Mouse (Mus musculus): ENCODE measurements at regions not wholly inside any gene's neighbourhood (a gene's known extent, or its start where the extent isn't known, plus 50 kb on each side); places are given as distances from the start of the nearest gene placed in this dataset.

DNA sequence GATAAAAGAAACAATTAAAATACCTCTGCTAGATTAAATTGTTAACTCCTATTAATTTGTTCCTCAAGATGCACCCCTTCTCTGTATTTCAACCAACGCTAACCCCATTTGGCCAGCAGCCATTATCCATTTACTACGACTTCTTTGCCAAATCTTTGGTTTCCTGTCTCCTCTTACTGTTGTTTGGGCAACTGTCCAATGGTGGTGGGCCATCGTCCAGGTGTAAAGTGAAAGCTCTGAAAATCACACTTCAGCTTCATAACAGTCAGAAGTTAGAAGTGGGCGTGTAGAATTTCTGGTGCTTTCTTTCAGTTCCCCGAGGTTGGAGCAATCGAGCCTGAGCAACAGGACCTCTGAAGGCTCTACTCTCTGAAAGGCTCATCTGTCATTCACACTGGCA lies 66.8 kb upstream of the Zbtb20 start:
- peak; percentile 6 for DNase-seq (ENCODE audit: low read depth)

DNA sequence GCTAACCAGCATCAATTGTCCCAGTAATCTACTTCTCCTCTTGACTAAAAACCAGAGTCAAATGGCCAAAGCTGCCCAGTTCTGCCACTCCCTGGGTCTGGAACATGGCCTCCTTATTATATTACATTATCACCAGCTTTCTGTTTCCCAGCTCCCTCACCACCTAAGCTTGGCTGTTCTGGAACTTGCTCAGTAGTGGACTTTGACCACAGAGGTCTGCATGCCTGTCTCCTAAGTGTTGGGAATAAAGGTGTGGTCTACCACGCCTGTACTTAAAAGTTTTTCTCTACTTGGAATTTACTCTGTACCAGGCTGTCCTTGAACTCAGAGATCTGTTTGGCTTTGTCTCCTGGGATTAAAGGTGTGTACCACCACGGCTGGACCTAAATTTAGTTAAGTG lies 68.1 kb upstream of the Zbtb20 start:
- no peak for DNase-seq (ENCODE audit: low read depth)

DNA sequence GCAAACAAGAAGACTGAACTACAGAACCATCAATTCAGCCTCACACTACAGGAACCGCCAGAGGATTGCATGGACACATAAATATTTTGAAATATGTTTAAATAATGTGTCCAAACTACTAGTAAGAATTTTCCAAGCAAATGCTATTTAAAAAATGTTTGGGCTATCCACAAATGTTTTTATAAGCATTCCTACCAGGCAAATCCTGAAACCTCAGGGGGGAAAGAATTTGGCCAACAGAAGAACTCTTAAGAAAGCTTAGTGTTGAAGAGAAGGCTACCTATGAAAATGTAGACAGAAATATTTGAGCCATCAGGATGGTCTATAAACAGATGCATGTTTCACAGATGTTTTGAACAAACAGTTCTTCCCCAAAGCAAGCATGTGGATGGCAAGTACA lies 72.1 kb upstream of the Zbtb20 start:
- peak; percentile 30 for DNase-seq (ENCODE audit: low read depth)

DNA sequence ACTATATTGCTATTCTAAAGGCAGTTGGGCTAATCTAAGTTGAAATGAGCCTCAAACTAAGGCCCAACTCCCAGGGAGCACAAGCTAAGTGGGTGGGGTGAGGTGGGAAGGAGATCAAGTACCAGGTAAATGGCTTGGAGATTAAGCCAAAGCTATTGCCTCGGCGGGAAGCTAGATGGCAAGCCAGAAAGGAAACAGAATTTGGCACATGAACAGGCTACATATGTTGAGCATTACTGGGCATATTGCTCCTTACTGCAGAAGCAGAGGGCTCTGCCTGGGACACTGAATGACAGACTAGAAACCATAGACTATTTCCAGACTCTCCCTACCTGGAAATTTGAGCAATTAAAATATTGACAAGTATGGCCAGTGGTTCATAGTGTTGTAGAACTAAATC lies 83.1 kb upstream of the Zbtb20 start:
- no peak for DNase-seq (ENCODE audit: low read depth)

DNA sequence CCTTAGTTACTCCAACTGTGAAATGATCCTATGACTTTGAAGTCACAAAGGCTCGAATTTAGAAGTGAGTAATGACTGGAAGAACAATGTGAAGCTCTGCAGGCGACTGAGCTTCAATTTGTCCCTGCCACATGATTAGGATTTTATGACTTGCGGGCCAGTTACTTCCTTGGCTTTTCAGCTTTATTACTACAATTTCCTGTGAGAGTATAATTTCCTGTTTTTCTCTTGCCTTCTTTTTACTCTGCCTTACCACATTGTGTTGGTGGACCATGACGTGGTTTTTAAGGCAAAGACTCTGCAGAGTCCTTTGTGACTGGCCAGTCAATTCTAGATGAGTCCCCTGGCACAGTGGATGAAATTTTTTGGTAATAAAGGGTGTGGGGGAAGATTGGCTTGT lies 91.0 kb upstream of the Zbtb20 start:
- no peak for DNase-seq (ENCODE audit: low read depth)

DNA sequence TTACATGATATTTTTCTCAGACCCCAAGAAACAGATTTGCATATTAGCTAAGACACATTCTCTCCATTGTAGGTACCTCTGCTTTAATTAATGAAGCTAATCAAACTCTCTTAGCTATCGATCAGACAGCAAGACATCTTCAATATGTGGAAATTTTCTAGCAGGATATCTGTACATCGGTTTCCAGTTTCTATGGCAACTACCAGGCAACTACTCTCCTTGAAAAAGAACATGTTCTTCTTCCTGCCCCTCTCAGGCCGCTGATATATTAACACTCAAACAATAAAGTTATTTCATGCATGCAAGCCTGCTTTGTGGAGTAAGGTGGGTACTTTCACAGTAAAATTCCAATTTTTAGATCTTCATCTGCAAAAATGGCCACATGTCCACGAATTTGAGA lies 91.7 kb upstream of the Zbtb20 start:
- DNase-seq (ENCODE audit: low read depth) = no peak

DNA sequence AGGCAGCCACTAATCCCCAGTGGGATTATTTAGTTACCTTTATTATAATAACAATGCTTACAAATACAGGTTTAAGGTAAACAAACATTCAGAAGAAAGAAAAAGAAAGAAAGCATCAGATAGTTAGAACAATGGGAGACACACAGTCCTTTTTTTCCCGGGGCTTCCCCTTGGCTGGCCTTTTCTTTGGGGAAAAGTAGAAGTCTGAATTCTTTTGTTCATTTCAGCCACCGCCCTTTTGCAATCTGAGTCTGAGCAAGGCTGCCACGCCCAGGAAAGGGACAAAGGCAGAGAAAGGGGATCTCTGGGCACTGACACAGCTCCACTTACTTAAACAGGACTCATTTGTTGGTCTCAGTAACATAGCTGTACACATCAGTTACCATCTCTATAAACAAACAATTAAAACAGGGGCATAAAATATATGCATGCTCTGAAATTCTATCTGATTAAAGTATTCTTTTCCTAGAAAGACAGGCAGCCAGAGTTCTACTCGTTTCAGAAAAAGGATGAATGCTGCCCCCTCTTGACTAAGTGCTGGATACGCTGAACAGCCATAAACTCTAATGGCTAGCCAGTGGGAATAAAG lies 93.5 kb upstream of the Zbtb20 start:
- DNase-seq (ENCODE audit: low read depth) = no peak

DNA sequence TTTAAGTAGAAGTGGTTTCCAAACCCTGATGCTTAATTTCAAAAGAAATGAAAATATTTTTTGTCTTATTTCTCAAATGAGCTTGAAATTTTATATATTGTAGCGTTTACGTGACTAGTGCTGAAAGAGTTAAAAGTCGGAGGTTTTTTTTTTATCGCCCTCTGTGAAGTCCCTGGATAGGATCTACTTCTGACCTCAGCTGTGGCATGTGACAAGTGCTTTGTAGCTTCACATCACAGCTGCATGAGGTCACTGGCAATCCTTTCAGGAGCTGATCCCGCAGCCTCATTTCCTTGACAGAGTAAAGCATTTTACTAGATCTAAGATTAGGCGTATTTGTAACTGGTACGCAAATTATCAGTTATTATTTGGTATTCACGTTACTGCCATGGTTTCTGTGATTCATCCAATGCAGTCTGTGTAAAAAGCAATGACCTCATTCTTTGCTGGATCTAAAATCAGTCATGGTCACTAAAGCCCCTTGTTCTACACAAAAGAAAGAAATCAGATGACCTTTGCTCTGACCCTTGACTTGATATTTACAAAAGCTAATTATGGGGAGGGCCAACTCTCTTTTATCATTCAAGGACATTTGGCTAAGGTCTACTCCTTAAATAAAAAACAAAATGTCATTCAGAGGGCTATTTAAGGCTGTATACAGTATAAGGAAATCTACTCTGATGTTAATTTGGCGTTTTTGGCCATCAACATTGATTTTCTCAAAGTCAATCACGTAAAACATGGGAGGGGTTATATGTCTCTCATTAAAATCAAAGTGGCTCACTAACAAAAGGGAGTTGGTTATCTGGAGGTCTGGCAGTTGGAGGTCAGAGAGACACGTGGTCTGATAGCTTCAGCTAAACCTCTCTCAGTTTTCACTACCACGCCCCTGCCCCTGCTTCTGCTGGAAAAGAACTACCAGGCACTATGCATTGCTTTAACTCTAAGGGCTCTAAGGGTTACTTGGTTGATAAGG lies 94.3 kb upstream of the Zbtb20 start:
- no peak for DNase-seq (ENCODE audit: low read depth)

DNA sequence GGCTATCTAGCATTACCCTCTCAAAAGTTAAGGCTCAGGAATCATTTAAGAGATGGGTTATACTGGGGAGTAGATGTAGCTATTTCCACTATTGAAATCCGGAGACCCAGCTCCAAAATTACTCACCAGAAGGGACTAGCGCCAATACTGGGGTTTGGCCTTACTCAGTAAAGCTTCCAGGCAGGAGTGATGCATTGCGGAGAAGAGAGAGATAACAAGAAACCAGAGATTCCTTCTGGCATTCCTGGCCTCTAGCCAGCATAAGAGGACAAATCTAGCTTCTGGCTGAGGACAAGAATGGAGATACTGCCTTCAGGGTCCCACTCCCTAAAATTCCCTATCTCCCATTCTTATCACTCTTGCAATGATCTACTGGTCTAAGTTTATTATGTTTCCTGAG lies 95.7 kb upstream of the Zbtb20 start:
- DNase-seq (ENCODE audit: low read depth) = no peak

DNA sequence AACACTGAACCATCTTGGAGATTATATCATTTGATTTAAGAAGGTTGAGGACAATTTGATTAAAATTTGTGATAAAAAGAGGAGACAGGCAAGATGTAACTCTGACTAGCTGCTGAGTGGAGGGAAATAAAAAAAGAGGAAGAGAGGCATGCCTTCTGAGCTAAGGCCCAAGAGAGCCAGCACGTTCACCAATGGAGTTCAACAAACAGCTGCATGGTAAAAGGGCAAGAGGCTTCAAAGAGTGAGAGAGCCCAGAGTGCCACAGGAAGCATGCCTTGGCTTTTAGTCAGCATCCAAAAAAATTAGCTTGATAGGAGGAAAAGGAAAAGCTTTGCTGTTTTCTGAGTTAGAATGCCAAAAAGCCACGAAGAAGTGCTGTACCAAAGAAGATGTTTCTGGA lies 103.0 kb upstream of the Zbtb20 start:
- DNase-seq (ENCODE audit: low read depth) = no peak

DNA sequence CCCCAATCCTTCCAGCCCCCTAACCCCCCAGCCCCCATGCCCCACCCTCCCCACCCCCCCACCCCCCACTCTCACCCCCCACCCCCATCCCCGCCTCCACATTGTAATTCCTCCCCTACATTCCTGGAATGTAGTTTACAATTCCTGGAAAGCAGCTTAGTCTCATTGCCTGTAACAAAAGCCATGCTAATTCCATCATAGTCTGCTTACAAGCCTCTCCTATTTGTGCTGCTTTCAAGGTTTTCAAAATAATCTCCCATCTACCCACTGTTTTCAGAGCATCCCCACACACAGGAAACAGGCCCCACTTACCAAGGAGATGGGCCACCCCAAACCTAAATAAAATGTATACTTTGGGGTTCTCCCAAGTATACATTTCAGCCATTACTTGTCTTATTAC lies 105.5 kb upstream of the Zbtb20 start:
- no peak for DNase-seq (ENCODE audit: low read depth)

DNA sequence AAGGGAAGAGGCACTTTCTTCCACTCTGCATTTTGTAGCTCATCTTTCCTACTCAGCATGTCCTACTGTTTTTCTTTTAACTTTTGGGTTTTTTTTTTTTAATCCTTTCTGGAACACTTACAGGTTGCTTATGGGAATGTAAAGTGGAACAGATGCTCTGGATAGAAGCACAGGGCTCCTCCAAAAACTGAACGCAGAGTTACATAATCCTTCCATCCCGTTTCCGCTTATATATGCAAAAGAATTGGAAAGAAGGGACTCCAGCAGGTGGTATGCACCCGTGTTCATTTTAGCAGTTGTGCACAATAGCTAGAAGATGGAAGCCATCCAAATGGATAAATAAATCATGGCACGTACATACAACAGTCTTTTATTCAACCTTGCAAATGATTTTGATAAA lies 127.0 kb upstream of the Zbtb20 start:
- DNase-seq (ENCODE audit: low read depth) = no peak

DNA sequence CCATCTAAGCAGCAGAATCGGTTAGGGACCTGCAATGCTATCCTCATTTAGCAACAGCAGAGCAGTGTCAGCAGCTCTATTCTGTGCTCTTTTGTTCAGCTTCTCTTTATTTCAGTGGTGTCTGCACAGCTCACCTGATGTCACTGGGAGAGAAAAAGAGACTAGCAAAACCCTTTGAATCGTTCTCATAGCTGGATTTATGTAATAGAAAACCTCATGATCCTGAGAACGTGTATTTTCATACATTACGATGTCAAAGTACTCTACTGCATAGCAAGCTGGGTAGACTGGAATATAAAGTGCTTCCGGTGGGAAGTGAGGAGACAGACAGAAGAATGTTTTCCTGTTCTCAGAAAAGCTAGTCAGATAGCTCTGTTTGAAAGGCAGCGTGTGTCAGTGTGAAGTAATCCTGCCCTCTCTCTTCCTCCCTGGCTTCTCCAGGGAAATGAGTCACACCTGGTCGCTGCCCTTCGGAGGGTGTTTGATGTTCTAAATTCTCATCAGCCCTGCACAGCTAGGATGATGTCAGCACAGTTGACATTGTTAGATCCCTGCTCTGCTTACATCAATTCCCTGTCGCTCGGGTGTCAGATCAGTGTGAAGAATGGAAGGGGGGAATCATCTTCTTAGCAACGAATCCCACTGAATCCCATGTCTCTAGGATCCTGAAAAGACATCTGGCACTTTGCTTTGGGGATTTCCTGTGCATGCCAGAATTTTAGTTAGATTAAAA lies 129.6 kb upstream of the Zbtb20 start:
- no peak for DNase-seq (ENCODE audit: low read depth)

DNA sequence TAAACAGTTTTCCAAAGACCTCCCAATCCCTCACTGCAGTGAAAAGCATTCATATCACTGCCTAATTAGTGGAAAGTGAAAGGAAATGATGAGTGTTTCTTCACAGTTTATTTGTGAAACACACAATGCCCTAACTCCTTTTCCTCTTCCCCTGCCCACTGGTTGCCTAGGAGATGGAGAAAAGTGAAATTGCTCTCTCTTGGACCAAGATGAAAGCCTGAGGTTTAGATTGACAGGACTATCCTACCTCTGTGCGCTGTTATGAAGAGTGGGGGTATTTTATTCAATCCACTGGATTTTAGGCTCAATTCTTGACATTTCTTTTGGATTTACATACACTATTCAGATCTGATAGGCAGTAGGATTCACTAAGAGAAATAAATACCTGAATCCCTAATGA lies 132.1 kb upstream of the Zbtb20 start:
- no peak for DNase-seq (ENCODE audit: low read depth)

DNA sequence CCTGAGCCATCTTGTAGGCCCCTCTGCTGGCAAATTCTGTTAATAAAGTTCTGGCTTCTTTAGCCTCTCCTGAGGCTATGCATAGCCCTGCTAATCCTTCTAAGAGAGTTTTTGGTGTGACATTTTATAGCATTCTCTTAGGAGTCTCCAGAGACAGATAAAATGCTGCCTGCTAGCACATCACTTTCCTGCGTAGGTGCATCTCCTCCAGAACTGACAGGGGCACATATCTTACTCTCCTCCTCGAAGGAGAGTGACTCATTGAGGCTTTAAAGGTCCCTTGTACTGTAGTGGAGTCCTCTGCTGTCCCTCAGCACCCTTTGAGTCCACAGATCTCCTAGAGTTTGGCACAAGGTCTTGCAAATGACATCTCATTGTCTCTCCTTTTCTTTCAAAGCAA lies 132.6 kb upstream of the Zbtb20 start:
- no peak for DNase-seq (ENCODE audit: low read depth)

DNA sequence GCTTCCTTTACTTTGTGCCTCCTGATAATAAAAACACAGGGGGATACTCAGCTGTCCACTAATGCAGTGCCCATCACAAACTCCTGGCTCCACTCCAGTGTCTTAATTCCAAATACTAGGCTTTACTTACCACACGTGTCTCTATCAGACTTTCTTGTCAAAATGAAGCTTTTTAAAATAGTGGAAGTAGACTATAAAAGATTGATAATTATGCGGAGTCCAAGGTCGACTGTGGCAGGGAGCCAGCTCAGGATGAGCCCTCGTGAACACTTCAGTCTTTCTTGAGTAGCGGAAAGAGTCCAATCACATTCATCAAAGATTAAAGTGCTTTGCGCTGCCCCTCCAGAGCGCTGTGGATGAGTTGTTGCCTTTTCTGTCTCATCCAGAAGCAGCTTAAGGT lies 147.9 kb upstream of the Zbtb20 start:
- DNase-seq (ENCODE audit: low read depth) = no peak

DNA sequence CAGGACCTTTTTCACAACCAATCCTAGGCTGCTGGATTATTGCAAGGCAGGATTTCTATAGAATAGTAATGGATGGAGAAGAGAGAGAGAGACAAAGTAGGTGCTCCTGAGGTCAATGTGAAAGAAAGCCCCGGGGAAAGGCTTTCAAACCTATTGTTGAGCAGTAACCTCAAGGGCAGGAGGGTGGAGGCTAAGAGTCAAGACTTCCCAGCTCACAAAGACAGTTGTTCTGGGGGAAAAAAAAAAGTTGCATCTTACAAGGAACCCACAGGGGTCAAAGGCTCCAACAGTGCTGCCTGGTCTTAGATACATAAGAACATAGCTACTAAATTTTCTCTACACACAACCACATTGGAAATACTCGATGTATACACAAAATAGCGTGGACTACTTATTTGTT lies 155.8 kb upstream of the Zbtb20 start:
- DNase-seq (ENCODE audit: low read depth) = no peak

DNA sequence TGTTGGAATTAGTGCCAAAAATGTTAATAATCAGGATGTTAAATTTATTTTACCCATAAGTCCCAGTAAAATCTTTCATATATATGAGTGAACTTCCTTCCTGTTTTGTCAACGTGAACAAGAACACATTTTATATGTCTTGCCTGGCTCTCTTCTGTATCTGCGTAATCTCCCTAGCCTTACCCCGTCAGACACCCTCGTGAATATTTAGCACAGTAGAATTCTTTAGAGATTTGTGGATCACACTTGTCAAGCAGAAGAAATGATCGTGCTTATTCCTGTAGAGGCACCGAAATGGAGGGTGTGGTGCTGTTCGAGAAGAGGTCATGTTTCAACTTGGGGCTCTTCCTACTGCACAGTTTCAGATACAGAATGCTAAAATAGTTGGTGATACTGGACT lies 157.2 kb upstream of the Zbtb20 start:
- DNase-seq (ENCODE audit: low read depth) = no peak

DNA sequence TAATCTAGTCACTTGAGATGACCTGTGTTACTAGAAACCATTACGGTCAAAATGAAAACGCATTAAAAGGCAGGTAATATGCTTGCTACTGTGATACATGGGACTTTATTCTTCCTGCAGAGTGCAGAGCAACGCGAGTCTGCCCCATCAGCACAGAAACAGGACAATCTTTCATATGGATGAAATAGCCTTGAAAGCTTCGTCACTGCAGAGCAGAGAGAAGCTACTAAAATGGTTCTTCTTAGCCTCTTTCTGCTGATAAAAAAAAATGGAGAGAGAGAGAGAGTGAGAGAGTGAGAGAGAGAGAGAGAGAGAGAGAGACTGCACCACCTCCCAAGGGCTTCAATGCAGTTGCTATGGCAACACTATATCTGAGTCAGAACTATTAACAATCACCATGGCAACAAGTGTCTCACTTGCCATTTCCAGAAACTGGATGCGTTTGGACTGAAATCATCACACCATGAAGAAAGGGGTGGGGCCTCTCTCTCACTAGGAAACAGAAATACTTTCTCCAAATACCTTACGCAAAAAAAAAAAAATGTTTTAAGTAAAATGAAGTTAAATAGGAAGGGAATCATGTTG lies 157.8 kb upstream of the Zbtb20 start:
- DNase-seq (ENCODE audit: low read depth) = no peak

DNA sequence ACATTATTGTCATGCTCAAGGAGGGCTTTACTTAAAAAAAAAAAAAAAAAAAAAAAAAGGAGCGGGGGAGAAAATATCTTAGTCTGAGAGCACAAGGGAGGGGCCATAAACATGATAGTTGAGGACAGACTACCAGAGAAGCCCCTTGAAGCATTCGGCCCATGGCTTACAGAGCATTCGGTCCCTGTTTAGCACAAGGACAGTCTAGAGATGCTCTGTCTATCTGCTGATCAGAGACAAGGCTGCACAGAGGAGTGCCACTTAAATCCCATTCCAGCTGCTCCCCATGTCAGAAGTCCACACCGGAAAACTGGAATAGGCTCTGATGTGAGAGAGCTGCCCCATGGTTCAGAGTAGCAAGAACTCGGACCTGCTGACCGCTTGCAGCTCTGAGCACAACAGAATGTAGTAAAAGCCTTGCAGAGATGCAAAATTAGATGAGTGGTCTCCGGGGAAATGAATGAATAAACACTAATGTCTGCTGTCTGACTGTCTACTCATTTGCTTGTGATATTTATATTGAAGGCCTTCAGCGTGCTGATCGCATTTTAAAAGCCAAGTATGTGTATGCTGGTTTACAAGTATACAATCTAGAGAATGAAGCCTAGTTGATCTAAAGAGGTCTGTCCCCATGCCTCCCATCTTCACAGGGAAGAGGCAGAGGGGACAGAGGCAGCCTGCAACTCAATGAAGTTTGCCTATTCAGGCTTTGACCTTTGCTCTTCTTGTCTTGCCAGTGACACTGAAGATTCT lies 158.4 kb upstream of the Zbtb20 start:
- no peak for DNase-seq (ENCODE audit: low read depth)

DNA sequence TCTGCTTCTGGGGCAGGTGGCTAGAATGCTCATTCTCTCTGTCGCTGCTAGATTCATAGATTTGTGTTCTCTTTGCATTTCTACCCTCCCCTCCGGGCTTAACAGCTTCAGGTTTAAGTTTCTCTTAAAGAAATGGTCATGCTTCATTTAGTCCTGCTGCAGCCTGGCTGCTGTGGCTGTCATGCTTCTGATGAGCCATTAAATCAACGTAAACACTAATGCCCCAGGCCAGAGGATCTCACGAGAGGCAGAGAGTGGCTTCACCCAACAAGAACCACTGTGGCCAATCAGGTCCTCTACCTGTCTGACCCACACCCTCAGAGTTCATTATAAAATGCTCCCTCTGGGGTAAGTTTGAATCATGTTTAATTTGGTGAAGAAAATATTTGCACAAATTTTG lies 173.0 kb upstream of the Zbtb20 start:
- no peak for DNase-seq (ENCODE audit: low read depth)

DNA sequence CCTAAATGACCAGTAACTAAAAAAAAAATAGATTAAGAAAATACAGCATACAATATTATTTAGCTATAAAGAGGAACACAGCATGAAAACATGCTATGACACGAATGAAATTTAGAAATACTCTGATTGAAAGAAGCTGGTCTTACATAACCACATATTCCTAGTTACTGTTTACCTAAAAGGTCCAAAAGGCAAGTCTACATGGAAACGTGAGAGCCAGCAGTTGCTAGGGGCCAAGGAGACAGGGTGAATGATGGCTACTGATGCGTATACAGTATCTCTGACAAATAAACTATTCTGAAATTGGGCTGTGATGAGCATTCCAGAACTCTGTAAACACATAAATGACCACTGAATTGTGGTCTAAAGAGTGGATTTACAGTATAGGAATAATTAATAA lies 194.5 kb upstream of the Zbtb20 start:
- DNase-seq (ENCODE audit: low read depth) = no peak

Data from fibroblast of lung, adult 2 months (primary cell).